Mouse (Mus musculus) spleen, embryonic (tissue): ENCODE measurements around the gene Pld3.

ENCODE experiments used
- CTCF ChIA-PET: fragments of 350-600 bp; sonication (Branson Sonifier 250); formaldehyde crosslinking; loops from one replicate; lab custom pipeline; 2022; lab: Charles Lee

Pld3 gene

DNA sequence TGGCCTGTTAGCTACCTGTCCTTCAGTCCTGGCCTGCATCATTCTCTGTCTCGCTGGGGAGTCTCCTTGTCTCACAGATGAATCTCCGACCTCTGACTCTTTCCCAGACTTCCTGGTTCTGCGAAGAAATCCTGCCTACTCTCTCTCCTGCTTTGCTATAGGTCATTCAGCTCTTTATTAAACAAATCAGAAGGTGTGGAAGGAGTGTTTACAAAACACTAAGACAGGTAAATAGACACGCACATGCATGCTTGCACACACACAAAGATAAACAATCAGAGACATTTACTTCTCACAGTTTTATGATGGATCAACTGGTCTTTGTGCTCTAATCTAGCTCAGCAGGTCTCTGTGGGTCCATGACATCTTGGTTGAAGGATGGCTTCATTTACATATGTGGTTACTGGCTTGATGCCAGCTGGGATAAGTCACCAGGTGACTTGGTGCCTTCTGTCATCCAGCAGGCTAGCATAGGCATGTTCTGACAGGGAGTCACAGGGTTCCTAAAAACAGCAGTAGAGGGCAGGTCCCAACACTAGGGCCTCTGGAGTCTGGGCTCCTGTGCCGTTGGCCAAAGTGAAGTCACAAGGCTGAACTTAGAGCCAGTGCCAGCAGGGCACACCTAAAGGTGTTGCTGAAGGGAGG lies 16.7 kb upstream of the Pld3 start:
- CTCF ChIA-PET, result no interaction called here

DNA sequence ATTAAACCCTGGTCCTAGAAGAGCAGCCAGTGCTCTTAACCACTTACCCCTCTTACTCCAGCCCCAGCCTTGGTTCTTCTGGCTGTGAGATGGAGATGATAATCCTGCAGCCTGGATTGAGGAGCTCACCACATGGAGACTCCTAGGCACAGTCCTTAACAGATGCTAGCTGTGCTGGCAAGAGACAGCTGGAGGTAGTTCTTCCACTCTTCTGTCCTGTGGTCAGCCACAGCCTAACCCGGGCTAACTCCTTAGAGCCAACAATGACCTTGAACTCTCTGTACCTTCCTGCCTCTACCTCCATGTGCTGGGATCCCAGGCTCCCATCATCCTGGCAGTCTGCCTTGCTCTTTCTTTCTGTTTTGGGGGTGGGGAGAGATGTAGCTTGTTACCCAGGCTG lies 8.0 kb upstream of the Pld3 start:
- CTCF ChIA-PET, result interaction anchor here (0.6 kb wide), 1 partner anchor 1596 kb away, joined by 3 read pairs; no protein-coding TSS in a partner anchor

DNA sequence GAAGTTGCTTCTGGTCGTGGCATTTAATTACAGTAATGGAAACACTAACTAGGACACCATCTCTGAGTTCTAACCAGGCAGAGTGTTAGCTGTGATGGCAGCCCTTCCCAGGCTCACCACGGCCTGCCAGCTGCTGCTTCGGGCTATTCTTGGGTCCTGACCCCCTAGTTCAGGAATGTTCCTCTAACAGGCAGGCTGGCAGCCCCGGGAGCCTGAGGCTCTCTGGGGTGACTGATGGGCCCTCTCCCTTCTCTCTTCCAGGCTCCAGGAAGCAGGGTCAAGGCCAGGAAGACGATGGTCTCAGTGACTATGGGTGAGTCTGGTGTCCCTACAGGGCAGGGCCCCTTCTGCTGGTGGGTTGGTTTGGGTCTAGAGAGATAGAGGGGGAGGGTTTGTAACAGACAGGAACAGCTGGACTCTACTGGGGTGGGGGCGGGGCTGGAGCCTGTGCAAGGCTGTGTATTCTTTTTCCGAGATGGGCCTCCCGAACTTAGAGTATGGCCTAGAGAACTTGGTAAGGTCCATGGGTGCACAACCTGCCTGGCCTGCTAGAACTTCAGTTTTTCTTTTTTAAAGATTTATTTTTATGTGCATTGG lies 7.4 kb upstream of the Pld3 start:
- CTCF ChIA-PET, result interaction anchor here (0.6 kb wide), 1 partner anchor 1596 kb away, joined by 3 read pairs; no protein-coding TSS in a partner anchor

DNA sequence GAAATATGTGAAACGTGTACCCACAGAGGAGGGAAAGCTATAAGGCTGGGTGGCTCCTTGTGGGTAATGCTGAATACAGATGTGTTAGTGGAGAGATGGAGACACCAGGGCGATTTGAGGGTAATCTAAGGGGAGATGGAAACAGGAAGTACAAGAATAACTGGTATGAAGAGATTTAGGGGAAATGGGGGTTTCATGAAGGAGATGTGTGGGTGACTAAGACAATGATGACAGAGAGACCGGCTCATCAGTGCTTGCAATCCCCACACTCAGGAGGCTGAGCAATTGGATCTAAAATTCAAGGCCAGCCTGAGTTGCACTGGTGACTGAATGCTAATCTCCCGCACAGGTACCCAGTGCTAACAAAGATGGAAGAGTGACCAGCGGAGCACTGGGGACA lies 948 bp downstream of the Pld3 start:
- CTCF ChIA-PET, result interaction anchor here (0.6 kb wide), 1 partner anchor 1248 kb away, joined by 4 read pairs; no protein-coding TSS in a partner anchor

DNA sequence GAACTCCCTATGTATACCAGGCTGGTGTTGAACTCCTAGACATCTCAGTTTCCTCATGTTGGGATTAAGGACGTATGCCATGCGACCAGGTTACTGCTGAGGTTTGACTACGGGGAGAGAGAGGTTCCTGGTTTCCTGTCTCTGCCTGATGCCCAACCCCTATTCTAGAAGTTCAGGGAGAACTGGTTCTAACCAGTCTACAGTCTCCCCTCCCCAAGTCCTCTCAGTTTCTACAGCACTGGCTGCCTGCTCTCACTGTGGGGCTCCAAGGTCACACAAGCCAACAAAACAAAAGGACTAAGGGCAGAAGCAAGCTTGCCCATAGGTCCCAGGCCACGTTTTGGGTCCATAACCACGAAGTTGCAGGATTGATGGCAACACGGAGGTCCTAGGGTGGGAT lies 3.4 kb downstream of the Pld3 start:
- CTCF ChIA-PET, result interaction anchor here (0.6 kb wide), 1 partner anchor 1269 kb away, joined by 5 read pairs; no protein-coding TSS in a partner anchor

DNA sequence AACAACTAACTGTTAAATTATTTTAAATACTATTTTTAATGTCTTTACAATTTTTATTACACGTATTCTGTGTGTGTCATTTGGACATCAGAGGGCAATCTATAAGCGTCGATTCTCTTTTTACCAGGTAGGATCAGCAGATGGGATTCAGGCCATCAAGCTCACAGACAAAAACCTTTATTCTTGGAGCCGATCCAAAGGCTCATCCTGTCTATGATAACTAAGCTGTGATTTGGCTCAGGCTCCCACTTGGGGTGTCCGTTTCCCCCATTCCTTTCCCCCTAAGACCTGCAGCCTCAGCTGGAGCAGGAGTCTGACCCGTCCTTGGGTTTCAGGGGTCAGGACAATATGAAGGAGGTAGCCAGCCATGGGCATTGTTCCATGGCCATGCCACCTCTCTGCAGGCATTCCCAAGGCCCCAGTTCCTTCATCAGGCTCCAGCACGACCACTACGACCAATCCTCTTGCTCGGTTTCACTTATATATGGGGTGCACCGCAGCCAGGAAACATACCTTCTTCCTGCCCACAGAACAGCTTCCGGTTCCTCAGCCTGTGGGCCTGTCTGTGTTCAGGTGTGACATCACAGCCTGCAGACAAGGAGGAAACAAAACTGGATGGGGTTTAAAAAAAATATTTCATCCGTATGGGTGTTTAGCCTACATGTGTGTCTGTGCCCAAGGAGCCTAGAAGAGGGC lies 8.2 kb downstream of the Pld3 start:
- CTCF ChIA-PET, result no interaction called here

DNA sequence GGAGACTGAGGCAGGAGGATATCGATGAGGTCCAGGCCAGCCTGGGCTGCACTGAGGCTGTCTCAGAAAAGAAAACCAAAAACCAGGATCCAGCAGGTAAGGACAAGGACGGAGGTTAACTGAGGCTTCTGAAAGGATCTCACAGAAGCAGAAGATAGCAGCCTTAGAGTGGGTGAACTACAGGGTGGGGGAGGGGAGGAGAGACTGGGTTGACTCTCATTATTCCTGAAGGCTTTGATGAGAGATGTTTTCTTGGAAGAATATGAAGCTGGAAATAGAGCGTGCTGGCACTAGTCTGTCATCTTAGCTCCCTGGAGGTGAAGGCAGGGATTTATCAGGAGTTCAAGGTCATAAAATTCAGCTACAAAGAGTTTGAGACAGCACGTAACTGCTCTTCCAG lies 9.2 kb downstream of the Pld3 start:
- CTCF ChIA-PET, result interaction anchor here (0.7 kb wide), 1 partner anchor 180 kb away, joined by 5 read pairs; no protein-coding TSS in a partner anchor

DNA sequence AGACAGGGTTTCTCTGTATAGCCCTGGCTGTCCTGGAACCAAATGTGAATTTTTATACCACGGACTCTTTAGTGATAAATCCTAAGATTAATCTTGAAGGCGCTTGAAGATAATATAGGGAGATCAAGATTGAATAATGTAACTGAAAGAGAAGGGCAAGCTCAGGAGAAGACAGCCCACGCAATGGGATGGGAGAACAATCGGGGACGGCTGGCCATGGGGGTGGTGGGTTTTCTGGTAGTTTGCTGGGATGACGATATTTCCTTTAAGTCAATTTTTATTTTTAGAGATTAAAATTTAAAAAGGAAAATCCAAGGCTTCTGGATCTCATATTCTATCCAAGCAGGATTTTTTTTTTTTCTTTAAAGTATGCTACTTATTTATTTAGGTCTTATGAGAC lies 10.0 kb downstream of the Pld3 start:
- CTCF ChIA-PET, result interaction anchor here (0.5 to 0.7 kb wide), 2 partner anchors 179 to 1243 kb away, joined by 3 to 5 read pairs; no protein-coding TSS in a partner anchor

DNA sequence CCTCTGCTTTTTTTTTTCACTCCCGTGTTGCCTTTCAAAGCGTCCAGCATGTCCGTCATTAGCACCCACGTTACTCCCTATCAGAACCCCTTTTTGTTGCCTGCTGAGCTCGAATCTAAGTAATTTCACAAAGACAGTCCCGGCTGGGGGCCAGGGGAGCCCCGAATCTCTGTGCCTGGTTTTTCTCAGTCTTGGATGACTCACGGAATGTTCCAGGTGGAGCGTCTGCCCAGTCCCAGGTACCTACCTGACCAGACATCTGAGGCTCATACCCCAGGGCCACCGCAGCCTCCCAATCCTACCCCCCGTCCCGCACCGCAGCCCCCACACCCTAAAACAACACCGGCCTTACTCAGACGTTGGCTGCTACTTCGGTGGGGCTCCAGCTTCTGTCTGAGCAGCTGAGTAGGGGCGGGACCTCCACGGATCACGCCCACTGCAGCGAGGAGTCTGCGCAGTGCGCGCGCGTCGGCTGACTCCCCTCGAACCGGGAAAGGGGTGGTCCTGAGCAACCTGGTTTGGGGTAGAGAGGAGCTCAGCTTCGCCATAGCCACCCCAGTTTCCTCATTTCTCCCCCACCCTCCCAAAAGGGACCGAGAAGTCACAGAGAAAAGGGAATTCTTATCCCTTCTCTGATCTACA lies 10.5 kb downstream of the Pld3 start:
- CTCF ChIA-PET, result interaction anchor here (0.5 kb wide), 1 partner anchor 1244 kb away, joined by 3 read pairs; no protein-coding TSS in a partner anchor

DNA sequence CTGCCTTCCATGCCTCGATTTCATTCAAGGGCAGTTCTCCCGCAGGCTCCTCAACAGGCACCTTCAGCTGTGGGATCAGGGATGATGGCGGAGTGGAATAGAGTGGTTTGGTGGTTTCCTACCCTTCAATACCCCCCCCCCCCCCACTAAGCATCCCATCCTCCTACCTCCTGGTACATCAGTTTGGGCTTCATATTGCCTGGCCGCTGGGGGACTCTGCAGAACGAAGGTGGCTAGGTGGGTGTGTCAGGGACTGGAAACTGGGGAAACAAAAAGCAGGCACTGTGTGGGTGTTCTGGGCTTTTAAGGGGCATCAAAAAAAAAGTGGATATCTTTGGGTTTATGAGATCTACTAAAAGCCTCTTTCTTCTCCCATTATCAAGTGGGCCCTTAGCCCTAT lies 11.1 kb downstream of the Pld3 start:
- CTCF ChIA-PET, result interaction anchor here (0.6 kb wide), 1 partner anchor 48 kb away, joined by 4 read pairs; no protein-coding TSS in a partner anchor

DNA sequence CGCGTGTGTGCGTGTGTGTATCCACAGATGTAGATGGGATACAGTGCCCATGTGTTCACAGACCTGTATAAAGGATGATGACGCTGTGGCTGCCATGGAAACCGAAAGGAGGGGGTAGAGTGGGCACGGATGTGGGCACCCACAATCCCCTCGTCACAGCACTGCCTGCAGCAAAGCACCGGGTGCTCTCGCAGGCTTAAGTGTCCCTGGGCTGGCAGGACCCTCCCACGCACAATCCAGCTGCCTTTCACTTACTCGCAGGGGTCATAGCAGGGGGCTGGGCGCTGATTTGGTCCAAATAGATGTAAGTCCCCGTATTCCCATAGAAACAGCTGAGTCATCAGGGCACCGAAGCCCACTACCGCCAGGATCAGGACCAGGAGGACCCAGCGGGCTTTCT lies 11.6 kb downstream of the Pld3 start:
- CTCF ChIA-PET, result interaction anchor here (0.6 to 1.0 kb wide), 2 partner anchors 33 to 49 kb away, joined by 3 to 4 read pairs; no protein-coding TSS in a partner anchor

DNA sequence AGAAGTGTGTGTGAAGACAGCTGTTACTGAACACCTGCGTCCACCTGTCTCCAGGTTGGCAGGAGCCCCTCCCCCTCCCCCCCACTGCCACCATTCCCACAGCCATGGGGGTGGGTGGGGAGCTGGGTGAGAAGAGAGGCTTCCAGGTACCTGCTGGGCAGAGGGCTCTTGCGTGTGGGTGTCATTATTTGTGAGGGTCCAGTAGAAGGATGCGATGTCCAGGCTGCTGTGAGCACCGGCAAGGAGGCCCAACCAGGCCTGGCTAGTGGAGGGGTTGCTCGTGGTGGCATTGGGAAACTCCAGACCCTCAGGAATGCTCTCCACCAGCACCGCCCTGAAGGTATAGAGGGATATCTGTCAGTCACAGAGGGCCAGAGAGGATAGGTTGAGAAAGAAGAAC lies 12.1 kb downstream of the Pld3 start:
- CTCF ChIA-PET, result interaction anchor here (1.0 kb wide), 1 partner anchor 33 kb away, joined by 3 read pairs; no protein-coding TSS in a partner anchor

DNA sequence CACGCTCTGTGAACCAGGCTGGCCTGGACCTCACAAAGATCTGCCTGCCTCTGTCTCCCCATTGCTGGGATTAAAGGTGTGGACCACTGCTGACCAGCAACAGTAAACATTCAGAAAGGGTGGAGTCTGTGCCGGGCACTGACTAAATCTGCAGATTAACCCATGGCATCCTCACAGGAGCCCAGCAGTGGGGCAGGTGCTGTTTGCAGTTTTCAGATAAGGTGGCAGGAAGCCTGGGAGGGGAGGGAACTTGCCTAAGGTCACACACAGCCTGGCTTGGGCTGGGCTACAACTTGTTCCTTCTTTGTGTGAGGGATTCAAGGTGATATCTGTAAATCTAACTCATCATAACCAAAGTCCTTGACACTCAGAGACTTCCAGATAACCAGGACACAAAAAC lies 12.5 kb downstream of the Pld3 start:
- CTCF ChIA-PET, result interaction anchor here (1.0 kb wide), 1 partner anchor 32 kb away, joined by 3 read pairs; no protein-coding TSS in a partner anchor

DNA sequence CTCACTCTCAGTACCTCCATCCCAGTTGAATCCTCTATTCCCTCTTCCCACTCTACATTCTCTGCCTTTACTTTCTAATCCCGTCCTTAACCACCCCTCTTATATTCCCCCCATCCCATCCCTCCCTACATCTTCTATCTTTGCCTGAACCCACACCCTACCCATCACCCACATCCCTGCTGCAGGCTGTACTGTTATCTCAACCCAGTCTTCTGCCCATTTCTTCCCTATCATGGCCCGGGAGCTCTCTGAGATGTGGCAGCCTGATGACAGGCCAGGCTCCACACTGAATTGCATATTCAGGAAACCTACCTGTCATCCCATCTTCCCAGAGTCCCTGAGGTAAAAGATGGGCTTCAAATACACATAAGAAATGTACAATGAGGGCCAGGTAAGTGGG lies 14.2 kb downstream of the Pld3 start:
- CTCF ChIA-PET, result interaction anchor here (0.5 to 0.7 kb wide), 2 partner anchors 25 to 48 kb away, joined by 3 to 4 read pairs; no protein-coding TSS in a partner anchor

DNA sequence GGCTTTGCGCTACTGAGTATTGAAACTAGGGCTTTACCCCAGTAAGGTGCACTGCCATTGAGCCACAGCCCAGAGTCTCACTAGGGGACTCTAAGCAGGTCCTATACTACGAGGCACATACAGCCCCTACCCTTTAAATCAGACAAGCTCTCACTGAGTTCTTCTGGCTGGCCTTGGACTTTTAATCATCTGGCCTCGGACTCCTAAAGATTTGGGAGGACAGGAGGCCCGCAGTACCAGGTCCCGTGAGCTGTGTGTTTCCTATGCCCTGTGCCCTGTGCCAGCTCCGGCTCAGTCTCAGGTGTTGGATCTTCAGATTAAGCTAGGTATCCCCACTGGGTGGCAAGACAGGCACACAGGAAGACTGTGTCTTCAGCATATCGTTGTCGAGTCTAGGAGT lies 15.0 kb downstream of the Pld3 start:
- CTCF ChIA-PET, result no interaction called here

DNA sequence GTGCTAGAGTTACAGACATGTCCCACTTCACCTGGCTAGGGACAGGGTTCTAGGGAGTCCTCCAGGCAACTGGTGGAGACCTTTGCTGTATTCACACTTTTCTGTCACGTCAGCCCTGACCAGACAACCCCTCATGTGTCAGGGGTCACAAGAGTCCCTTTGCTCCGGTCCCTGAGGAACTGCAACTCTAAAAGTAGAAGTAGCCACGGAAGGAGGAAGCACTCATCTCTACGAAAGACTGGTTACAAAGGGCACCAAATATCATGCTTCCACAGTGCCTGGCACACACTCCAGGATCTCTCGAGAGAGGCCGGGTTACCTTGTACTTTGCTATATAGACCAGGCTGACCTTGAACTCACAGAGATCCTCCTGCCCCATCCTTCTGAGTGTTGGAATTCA lies 16.4 kb downstream of the Pld3 start:
- CTCF ChIA-PET, result no interaction called here

DNA sequence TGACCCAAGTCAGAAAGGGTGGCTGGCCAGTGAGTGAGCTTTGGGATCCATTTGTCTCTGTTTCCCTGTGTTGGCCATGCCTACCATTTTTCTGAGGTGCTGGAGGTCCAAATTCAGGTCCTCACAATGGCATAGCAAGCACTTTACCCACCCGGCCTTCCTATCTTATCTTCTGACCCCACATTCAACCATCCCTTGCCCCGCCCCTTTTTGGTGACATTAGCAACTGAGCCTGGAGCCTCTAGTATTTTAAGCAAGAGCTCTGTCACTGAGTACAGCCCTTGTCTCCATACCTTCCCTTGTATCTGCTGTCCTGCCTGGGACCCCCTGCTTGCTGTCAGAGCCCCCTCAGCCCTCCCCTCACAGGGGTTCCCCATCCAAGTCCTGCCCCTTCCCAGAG lies 17.6 kb downstream of the Pld3 start:
- CTCF ChIA-PET, result no interaction called here

DNA sequence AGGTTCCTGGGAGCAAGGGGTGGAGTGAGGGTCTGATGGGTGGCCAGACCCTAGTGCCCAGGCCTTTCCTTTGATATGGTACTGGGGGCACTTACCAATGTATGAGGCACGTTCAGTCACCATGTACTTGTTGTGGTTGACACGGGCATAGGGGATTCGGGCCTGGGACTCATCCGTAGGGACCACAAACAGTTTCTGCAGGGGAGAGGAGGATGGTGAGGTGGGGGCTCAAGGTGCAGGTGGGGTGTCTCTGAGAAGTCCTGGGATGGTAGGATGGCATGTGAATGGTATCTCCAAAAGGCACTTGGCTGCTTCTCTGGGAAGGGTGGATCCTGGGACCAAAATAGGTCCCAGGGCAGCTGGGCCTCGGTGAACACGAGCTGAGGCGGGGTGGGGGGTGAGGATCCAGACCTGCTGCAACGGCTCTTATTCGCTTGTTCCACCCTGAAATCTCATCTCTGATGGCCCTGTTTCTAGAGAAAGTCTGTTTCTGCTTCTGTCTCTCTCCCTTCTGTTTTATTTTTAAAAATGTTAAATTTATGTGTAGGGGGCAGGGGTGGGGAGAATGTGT lies 20.5 kb downstream of the Pld3 start:
- CTCF ChIA-PET, result interaction anchor here (0.7 kb wide), 1 partner anchor 219 kb away, joined by 15 read pairs; no protein-coding TSS in a partner anchor

DNA sequence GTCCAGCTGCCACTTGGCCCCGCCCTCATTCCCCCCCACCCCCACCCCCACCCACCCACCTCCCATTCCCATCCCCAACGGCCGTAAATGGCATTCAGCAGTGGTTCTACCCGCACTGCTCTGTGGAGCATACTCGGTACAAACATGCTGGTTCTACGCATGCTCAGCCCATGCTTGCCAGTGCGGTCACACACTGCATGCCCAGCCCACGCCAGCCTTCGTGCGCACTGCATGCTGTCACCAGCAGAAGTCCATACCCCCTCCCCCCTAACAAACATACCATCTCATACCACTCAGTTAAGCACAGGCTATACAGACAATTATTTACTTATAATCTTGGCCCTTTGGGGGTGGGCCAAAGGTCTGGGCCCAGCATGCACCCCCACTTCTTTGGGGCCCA lies 21.3 kb downstream of the Pld3 start:
- CTCF ChIA-PET, result no interaction called here

DNA sequence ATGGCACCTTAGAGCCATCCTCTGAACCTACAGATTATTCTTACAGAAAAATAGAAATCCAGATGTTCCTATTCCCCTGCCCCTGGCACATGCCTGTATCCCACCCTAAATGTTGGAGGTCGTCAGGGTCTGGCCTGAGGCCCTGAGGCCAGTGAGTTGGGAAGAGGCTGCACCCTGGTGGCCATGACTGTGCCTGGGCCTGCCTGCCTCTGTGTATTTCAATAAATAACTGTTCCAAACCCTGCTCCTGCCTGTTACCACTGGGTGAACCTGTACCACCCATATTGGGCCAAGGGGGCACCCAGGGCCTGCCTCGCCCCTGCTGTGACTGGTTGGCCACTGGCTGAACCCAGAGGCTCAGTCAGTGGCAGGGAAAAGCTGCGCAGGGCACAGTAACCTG lies 22.1 kb downstream of the Pld3 start:
- CTCF ChIA-PET, result no interaction called here

DNA sequence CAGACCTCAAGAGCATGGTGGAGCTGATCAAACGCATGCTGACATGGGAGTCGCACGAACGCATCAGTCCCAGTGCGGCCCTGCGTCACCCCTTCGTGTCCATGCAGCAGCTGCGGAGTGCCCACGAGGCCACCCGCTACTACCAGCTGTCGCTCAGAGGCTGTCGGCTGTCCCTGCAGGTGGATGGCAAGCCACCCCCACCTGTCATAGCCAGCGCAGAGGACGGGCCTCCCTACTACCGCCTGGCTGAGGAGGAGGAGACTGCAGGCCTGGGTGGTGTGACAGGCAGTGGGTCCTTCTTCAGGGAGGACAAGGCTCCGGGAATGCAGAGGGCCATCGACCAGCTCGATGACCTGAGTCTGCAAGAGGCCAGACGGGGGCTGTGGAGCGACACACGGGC lies 23.9 kb downstream of the Pld3 start:
- CTCF ChIA-PET, result no interaction called here
